Mouse (Mus musculus): ENCODE results near the gene Ovol3. TPM values are rescaled to one million over a fixed set of nuclear protein-coding genes. Genes with fewer than 3 reads are reported as not detected.
A peak's percentile ranks its signal among the peaks of the same experiment; 100 is the strongest.

The Ovol3 gene
- total and polyA plus RNA-seq, 2 experiments, result 0.94 TPM; not detected in 1

DNA sequence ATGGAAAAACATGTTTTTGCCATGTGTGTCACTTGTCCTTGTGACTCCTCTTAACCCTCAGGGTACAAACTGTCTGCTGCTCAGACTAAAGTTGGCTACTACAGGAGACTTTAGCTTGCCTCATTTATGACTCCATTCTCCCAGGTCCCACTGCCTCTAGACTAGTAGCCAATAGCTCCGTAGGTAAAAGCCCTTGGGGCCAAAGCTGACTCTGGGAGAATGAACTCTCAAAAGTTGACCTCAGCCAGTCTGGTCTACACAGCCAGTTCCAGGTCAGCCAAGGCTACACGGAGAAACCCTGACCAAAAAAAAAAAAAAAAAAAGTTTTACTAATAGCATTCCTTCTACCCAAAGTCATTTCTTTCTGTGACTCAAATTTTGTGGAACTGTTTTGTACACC, 43.4 kb upstream of the Ovol3 start:
- no peaks in the 10 kb centered on the region for H3K4me1 ChIP-seq (ENCODE audit: control insufficient read depth, insufficient read depth, low read length)
- no peak for TF ChIP-seq POLR2A (IDR thresholded peaks at IDR 0.05; ENCODE audit: extremely low read depth, insufficient read depth, low read length)
- no peaks in the 10 kb centered on the region for H3K79me2 ChIP-seq (ENCODE audit: control insufficient read depth, insufficient read depth, low read length)
- H3K4me3 ChIP-seq (ENCODE audit: insufficient read depth, low read depth, low read length), result no peak overlapping the region
- no peaks in the 10 kb centered on the region for H3K36me3 ChIP-seq (ENCODE audit: control insufficient read depth, insufficient read depth, low read length)
- peak; percentile 78 for DNase-seq (ENCODE audit: extremely low read depth, low read depth, low spot score)
- WGBS, result 6% methylated on average over 2 of the region's 2 CpGs
- H3K27me3 ChIP-seq (ENCODE audit: control insufficient read depth, insufficient read depth, low read length), result no peaks in the 10 kb centered on the region
- H3K9ac ChIP-seq (ENCODE audit: low read depth, low read length), result no peak overlapping the region
- H3K27ac ChIP-seq (replicated peaks; ENCODE audit: insufficient read depth, low read depth, low read length), result no peak overlapping the region

DNA sequence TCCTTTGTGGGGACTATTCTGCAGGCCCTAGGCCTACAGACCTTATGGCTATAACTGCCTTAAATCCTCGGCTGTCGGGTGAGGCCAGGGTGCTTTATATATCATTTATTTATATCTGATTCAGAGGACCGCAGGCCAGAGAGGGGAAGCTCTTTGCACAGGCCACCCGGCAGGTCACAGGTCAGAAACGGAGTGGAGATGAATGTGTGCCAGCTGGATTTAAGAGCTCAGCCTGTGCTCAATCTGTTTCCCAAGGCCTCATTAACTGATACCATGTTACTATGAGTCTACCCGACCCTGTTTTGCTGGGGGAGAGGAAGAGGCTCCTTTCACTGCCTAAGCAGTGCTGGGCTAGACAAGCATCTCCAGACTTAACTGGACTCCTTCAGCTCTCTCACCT, 38.9 kb upstream of the Ovol3 start:
- 80% methylated on average over 6 of the region's 6 CpGs for WGBS

DNA sequence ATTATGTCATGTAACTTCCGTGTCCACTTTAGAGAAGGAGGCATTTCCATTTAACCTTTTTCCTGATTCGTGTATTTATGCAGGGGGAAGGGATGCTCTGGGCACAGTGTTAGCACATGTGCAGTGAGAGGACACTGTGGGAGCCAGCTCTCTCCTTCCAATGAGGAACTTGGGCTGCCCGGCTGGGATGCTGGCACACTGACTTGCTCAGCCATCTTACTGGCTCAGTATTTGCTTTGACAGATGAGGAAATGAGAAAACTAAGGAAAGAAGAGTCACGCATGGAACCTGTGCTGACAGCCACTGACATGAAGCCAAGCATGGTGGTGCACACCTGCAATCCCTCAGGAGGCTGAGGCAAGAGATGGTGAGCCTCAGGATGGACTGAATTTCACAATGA, 34.1 kb upstream of the Ovol3 start:
- 83% methylated on average over 4 of the region's 4 CpGs for WGBS
- peaks cover 2% of the 10 kb centered on the region; the same call in 1 of the 2 replicates for H3K36me3 ChIP-seq (ENCODE audit: control insufficient read depth, insufficient read depth, low read length)
- DNase-seq (ENCODE audit: extremely low read depth, low read depth, low spot score), result no peak

More for the DNA sequence above, 38.9 kb upstream of the Ovol3 start:
- no peaks in the 10 kb centered on the region for H3K4me1 ChIP-seq (ENCODE audit: control insufficient read depth, insufficient read depth, low read length)
- H3K27me3 ChIP-seq (ENCODE audit: control insufficient read depth, insufficient read depth, low read length), result no peaks in the 10 kb centered on the region
- no peak overlapping the region for H3K27ac ChIP-seq (replicated peaks; ENCODE audit: insufficient read depth, low read depth, low read length)
- H3K4me3 ChIP-seq (ENCODE audit: insufficient read depth, low read depth, low read length), result no peak overlapping the region
- no peaks in the 10 kb centered on the region for H3K79me2 ChIP-seq (ENCODE audit: control insufficient read depth, insufficient read depth, low read length)
- TF ChIP-seq CTCF (IDR thresholded peaks at IDR 0.05; ENCODE audit: low read depth, low read length), result no peak
- no peak for TF ChIP-seq POLR2A (IDR thresholded peaks at IDR 0.05; ENCODE audit: extremely low read depth, insufficient read depth, low read length)
- no peak overlapping the region for H3K9ac ChIP-seq (ENCODE audit: low read depth, low read length)
- no peak for DNase-seq (ENCODE audit: extremely low read depth, low read depth, low spot score)
- peaks cover 2% of the 10 kb centered on the region; the same call in 1 of the 2 replicates for H3K36me3 ChIP-seq (ENCODE audit: control insufficient read depth, insufficient read depth, low read length)

DNA sequence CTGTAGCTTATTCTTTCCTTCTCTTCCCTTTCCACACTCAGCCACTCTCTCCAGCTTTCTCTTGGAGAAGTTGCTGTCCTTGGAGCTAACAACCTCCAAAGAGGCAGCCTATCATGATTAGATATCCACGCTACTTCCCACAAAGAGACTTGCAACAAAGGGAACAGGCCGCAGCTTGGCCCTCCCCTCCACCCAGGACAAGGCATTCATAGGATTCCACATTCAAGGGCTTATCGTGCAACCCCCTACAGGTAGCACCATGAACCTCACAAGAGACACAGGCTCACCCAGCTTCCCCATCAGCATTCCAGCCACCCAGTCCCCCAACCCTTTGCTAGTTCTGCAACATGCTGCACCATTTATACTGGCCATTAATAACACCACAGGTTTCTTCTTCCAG, 31.3 kb upstream of the Ovol3 start:
- TF ChIP-seq POLR2A (IDR thresholded peaks at IDR 0.05; ENCODE audit: extremely low read depth, insufficient read depth, low read length), result no peak
- TF ChIP-seq CTCF (IDR thresholded peaks at IDR 0.05; ENCODE audit: low read depth, low read length), result no peak
- Histone ChIP-seq H3K27ac (replicated peaks; ENCODE audit: insufficient read depth, low read depth, low read length) (no peak overlapping the region), H3K79me2 (ENCODE audit: control insufficient read depth, insufficient read depth, low read length) (no peaks in the 10 kb centered on the region), H3K4me3 (ENCODE audit: insufficient read depth, low read depth, low read length) (no peak overlapping the region), H3K36me3 (ENCODE audit: control insufficient read depth, insufficient read depth, low read length) (peaks cover 2% of the 10 kb centered on the region; the same call in 1 of the 2 replicates), H3K9ac (ENCODE audit: low read depth, low read length) (no peak overlapping the region), H3K27me3 (ENCODE audit: control insufficient read depth, insufficient read depth, low read length) (no peaks in the 10 kb centered on the region), H3K4me1 (ENCODE audit: control insufficient read depth, insufficient read depth, low read length) (no peaks in the 10 kb centered on the region)
- WGBS, result 92% methylated on average over 3 of the region's 3 CpGs
- no peak for DNase-seq (ENCODE audit: extremely low read depth, low read depth, low spot score)

More for the DNA sequence above, 34.1 kb upstream of the Ovol3 start:
- Histone ChIP-seq H3K4me3 (ENCODE audit: insufficient read depth, low read depth, low read length) (no peak overlapping the region), H3K27ac (replicated peaks; ENCODE audit: insufficient read depth, low read depth, low read length) (no peak overlapping the region), H3K9ac (ENCODE audit: low read depth, low read length) (no peak overlapping the region), H3K4me1 (ENCODE audit: control insufficient read depth, insufficient read depth, low read length) (no peaks in the 10 kb centered on the region), H3K27me3 (ENCODE audit: control insufficient read depth, insufficient read depth, low read length) (no peaks in the 10 kb centered on the region), H3K79me2 (ENCODE audit: control insufficient read depth, insufficient read depth, low read length) (no peaks in the 10 kb centered on the region)
- TF ChIP-seq POLR2A (IDR thresholded peaks at IDR 0.05; ENCODE audit: extremely low read depth, insufficient read depth, low read length), result no peak
- TF ChIP-seq CTCF (IDR thresholded peaks at IDR 0.05; ENCODE audit: low read depth, low read length), result no peak

DNA sequence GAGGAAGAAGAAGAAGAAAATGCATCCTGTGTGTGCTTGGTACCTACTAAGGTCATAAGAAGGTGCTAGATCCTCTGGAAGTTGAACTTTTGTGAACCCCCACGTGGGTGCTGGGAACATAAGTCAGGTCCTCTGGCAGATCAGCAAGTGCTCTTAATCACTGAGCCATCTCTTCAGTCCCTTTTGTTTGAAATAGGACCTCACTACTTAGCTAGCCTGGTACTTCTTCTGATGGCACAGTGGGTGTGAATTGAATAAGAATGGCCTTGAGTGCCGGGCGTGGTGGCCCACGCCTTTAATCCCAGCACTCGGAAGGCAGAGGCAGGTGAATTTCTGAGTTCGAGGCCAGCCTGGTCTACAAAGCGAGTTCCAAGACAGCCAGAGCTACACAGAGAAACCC, 30.4 kb upstream of the Ovol3 start:
- no peak for TF ChIP-seq CTCF (IDR thresholded peaks at IDR 0.05; ENCODE audit: low read depth, low read length)
- no peak for TF ChIP-seq POLR2A (IDR thresholded peaks at IDR 0.05; ENCODE audit: extremely low read depth, insufficient read depth, low read length)
- WGBS, result 94% methylated on average over 7 of the region's 7 CpGs

DNA sequence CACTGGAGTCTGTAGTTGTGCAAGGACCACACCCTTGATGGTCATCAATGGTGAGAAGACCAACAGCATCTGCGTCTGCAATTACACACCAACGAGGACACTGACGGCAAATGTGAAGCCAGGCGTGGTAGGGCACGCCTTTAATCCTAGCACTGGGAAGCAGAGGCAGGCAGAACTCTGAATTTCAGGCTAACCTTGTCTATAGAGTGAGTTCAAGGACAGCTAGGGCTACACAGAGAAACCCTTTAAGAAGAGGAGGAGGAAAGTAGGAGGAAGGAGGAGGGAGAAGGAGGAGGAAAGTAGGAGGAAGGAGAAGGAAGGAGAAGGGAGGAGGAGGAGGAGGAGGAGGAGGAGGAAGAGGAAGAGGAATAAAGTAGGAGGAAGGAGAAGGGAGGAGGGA, 30.0 kb upstream of the Ovol3 start:
- 93% methylated on average over 5 of the region's 5 CpGs for WGBS
- H3K36me3 ChIP-seq (ENCODE audit: control insufficient read depth, insufficient read depth, low read length), result peaks cover 2% of the 10 kb centered on the region; the same call in 1 of the 2 replicates
- no peaks in the 10 kb centered on the region for H3K27me3 ChIP-seq (ENCODE audit: control insufficient read depth, insufficient read depth, low read length)
- H3K79me2 ChIP-seq (ENCODE audit: control insufficient read depth, insufficient read depth, low read length), result no peaks in the 10 kb centered on the region
- H3K4me1 ChIP-seq (ENCODE audit: control insufficient read depth, insufficient read depth, low read length), result no peaks in the 10 kb centered on the region
- no peak overlapping the region for H3K9ac ChIP-seq (ENCODE audit: low read depth, low read length)
- no peak for DNase-seq (ENCODE audit: extremely low read depth, low read depth, low spot score)
- no peak overlapping the region for H3K27ac ChIP-seq (replicated peaks; ENCODE audit: insufficient read depth, low read depth, low read length)
- no peak overlapping the region for H3K4me3 ChIP-seq (ENCODE audit: insufficient read depth, low read depth, low read length)
- TF ChIP-seq POLR2A (IDR thresholded peaks at IDR 0.05; ENCODE audit: extremely low read depth, insufficient read depth, low read length) (no peak), CTCF (IDR thresholded peaks at IDR 0.05; ENCODE audit: low read depth, low read length) (no peak)

More for the DNA sequence above, 30.4 kb upstream of the Ovol3 start:
- no peak overlapping the region for H3K27ac ChIP-seq (replicated peaks; ENCODE audit: insufficient read depth, low read depth, low read length)
- no peak overlapping the region for H3K4me3 ChIP-seq (ENCODE audit: insufficient read depth, low read depth, low read length)
- no peak for DNase-seq (ENCODE audit: extremely low read depth, low read depth, low spot score)
- H3K9ac ChIP-seq (ENCODE audit: low read depth, low read length), result no peak overlapping the region
- no peaks in the 10 kb centered on the region for H3K79me2 ChIP-seq (ENCODE audit: control insufficient read depth, insufficient read depth, low read length)
- peaks cover 2% of the 10 kb centered on the region; the same call in 1 of the 2 replicates for H3K36me3 ChIP-seq (ENCODE audit: control insufficient read depth, insufficient read depth, low read length)
- no peaks in the 10 kb centered on the region for H3K27me3 ChIP-seq (ENCODE audit: control insufficient read depth, insufficient read depth, low read length)
- H3K4me1 ChIP-seq (ENCODE audit: control insufficient read depth, insufficient read depth, low read length), result no peaks in the 10 kb centered on the region

Measured in liver, adult 2 months (tissue).